ENCODE assay signal across 11 mouse cellular contexts in genomic region chr3:36861411-36862410, GRCm38 (mm10). TPM values are rescaled to one million over a fixed set of nuclear protein-coding genes. Genes with fewer than 3 reads are reported as not detected.
DNase-seq lines count a peak whose midpoint lies in the region; ATAC-seq and TF ChIP-seq lines count a peak whose summit lies in the region.
"Had no signal": no experiment of that assay in that cellular context is flagged by ENCODE, and none has a peak within 500 bp of the region (broad histone marks: within the 10 kb centered on the region; RNA-seq: fewer than 3 reads in every experiment).

No protein-coding gene starts in this region.

- no peak overlapping the region for H3K4me3 ChIP-seq in layer of hippocampus, adult 2 months
- peak overlapping the region; percentile 87; the same call in 1 of the 2 replicates for H3K4me3 ChIP-seq in liver, embryonic 13.5 days (replicated peaks)

- H3K36me3 ChIP-seq in liver, embryonic 13.5 days = peaks cover 17% of the 10 kb centered on the region

- ATAC-seq in liver, embryonic 13.5 days (ENCODE audit: low read depth) = no peak

- TF ChIP-seq CTCF in layer of hippocampus, adult 2 months (conservative IDR thresholded peaks at IDR 0.05) = no peak

- no peaks in the 10 kb centered on the region for H3K27me3 ChIP-seq in liver, embryonic 13.5 days
- H3K27me3 ChIP-seq: embryonic facial prominence, embryonic 15.5 days had no signal

- 64% methylated on average over 3 of the region's 3 CpGs for WGBS in liver, embryonic 13.5 days (ENCODE audit: insufficient replicate concordance)

- H3K9ac ChIP-seq in liver, embryonic 13.5 days = 0 out of 2 replicates have a peak overlapping the region, but pooled peaks have one; percentile 59
- H3K9ac ChIP-seq: embryonic facial prominence, embryonic 15.5 days had no signal

- H3K9me3 ChIP-seq in liver, embryonic 13.5 days (replicated peaks) = no peaks in the 10 kb centered on the region
- H3K9me3 ChIP-seq: embryonic facial prominence, embryonic 15.5 days had no signal

- H3K27ac ChIP-seq in layer of hippocampus, adult 2 months = 0 out of 2 replicates have a peak overlapping the region, but pooled peaks have one; percentile 93
- H3K27ac ChIP-seq in liver, embryonic 13.5 days = no peak overlapping the region

- peaks cover 22% of the 10 kb centered on the region for H3K4me1 ChIP-seq in liver, embryonic 13.5 days (replicated peaks)

- peak overlapping the region; percentile 79 for H3K4me2 ChIP-seq in liver, embryonic 13.5 days

- DNase-seq in layer of hippocampus, adult 2 months (ENCODE audit: low spot score in 2 of 2) = no peak
- DNase-seq in layer of hippocampus, postnatal 25 days (ENCODE audit: extremely low spot score in 1 of 2, low spot score in 1 of 2) = no peak
- peak; percentile 16 to 22 for DNase-seq in B cell, adult 2 months
- peak; percentile 7 for DNase-seq in Muller cell, postnatal 12 days (ENCODE audit: inconsistent ontology term)
- DNase-seq in liver, embryonic 13.5 days = no peak
- DNase-seq in cerebellum, adult 18-20 months = no peak
- no peak for DNase-seq in adrenal gland, postnatal 25 days
- DNase-seq in urinary bladder, adult 18-20 months (ENCODE audit: low spot score in 2 of 2) = no peak
- DNase-seq: cerebellum, adult 11 months; right cerebral cortex, adult 18-20 months had no signal

RNA-seq across cellular contexts. Expression of gene 4932438A13Rik, which starts 1.2 kb away (rescaled TPM):
- 10 to 100 TPM; 95.0 to 98.2 TPM for total RNA-seq in layer of hippocampus, adult 2 months (2021)
- total RNA-seq in layer of hippocampus, postnatal 25 days (2021) = 10 to 100 TPM; 78.3 to 97.3 TPM
- 12.7 and 16.7 TPM in 2 replicates for polyA plus RNA-seq in liver, embryonic 13.5 days (2015; fragmentation: Nextera tagmentation; extraction: Ambion mirVana)
- total RNA-seq in adrenal gland, postnatal 25 days (2021) = 42.4 and 48.5 TPM in 2 replicates

Comparison
In these comparisons a context has a peak if more than half of its experiments do, and no peak if none do; other contexts are left out.
1. DNase-seq: peak in B cell, adult 2 months (2 of 2) and Muller cell, postnatal 12 days (single experiment); none in layer of hippocampus, adult 2 months (0 of 2), layer of hippocampus, postnatal 25 days (0 of 2), liver, embryonic 13.5 days (single experiment), cerebellum, adult 18-20 months (0 of 2), adrenal gland, postnatal 25 days (single experiment) and urinary bladder, adult 18-20 months (0 of 2).